Mouse (Mus musculus): ENCODE measurements around the gene Nt5c1a. TPM values are rescaled to one million over a fixed set of nuclear protein-coding genes. Genes with fewer than 3 reads are reported as not detected.
A peak's percentile ranks its signal among the peaks of the same experiment; 100 is the strongest.

Nt5c1a gene
- total and polyA plus RNA-seq, 2 experiments from 2014 or later: 0.33 to 3.4 TPM

- Histone ChIP-seq H3K4me3 (ENCODE audit: low read depth, low read length) (no peak overlapping the region), H3K4me1 (ENCODE audit: insufficient read depth) (0 out of 2 replicates have a peak, but pooled peaks cover 7% of the 10 kb centered on the region), H3K9ac (no peak overlapping the region), H3K27me3 (ENCODE audit: insufficient read depth, low read length) (no peaks in the 10 kb centered on the region), H3K4me2 (ENCODE audit: low read depth) (no peak overlapping the region), H3K36me3 (ENCODE audit: insufficient read depth) (no peaks in the 10 kb centered on the region), H3K9me3 (ENCODE audit: low read length) (no peaks in the 10 kb centered on the region), H3K27ac (ENCODE audit: low read depth, low read length) (no peak overlapping the region)
- no peak for ATAC-seq
- no peak for TF ChIP-seq CTCF (IDR thresholded peaks at IDR 0.05; ENCODE audit: low read depth)
- DNase-seq: no peak
- 67% methylated on average over 5 of the region's 5 CpGs for WGBS
Observed at GRCm38 (mm10) chr4:123211453-123211852, 10.1 kb downstream of the Nt5c1a start.

GRCm38 (mm10) chr4:123212330-123212729, 11.0 kb downstream of the Nt5c1a start:
- DNase-seq (peak; percentile 41), ATAC-seq (peak; percentile 51)
- 18% methylated on average over 2 of the region's 2 CpGs for WGBS
- H3K27ac ChIP-seq (ENCODE audit: low read depth, low read length): peak overlapping the region; percentile 16; the same call in 1 of the 2 replicates
- no peak for TF ChIP-seq CTCF (IDR thresholded peaks at IDR 0.05; ENCODE audit: low read depth)
- H3K4me2 ChIP-seq (ENCODE audit: low read depth): no peak overlapping the region
- no peak overlapping the region for H3K9ac ChIP-seq
- H3K9me3 ChIP-seq (ENCODE audit: low read length): no peaks in the 10 kb centered on the region
- no peak overlapping the region for H3K4me3 ChIP-seq (ENCODE audit: low read depth, low read length)
- H3K27me3 ChIP-seq (ENCODE audit: insufficient read depth, low read length): no peaks in the 10 kb centered on the region
- no peaks in the 10 kb centered on the region for H3K36me3 ChIP-seq (ENCODE audit: insufficient read depth)
- H3K4me1 ChIP-seq (ENCODE audit: insufficient read depth): 0 out of 2 replicates have a peak, but pooled peaks cover 7% of the 10 kb centered on the region

GRCm38 (mm10) chr4:123213975-123214374, 12.7 kb downstream of the Nt5c1a start:
- DNase-seq (no peak), ATAC-seq (no peak)
- H3K4me2 ChIP-seq (ENCODE audit: low read depth): no peak overlapping the region
- no peaks in the 10 kb centered on the region for H3K36me3 ChIP-seq (ENCODE audit: insufficient read depth)
- no peaks in the 10 kb centered on the region for H3K27me3 ChIP-seq (ENCODE audit: insufficient read depth, low read length)
- no peak for TF ChIP-seq CTCF (IDR thresholded peaks at IDR 0.05; ENCODE audit: low read depth)
- WGBS: 93% methylated on average over 9 of the region's 9 CpGs
- H3K27ac ChIP-seq (ENCODE audit: low read depth, low read length): no peak overlapping the region
- no peak overlapping the region for H3K4me3 ChIP-seq (ENCODE audit: low read depth, low read length)
- H3K9ac ChIP-seq: no peak overlapping the region
- no peaks in the 10 kb centered on the region for H3K9me3 ChIP-seq (ENCODE audit: low read length)
- H3K4me1 ChIP-seq (ENCODE audit: insufficient read depth): 0 out of 2 replicates have a peak, but pooled peaks cover 7% of the 10 kb centered on the region

GRCm38 (mm10) chr4:123215367-123215766, 14.1 kb downstream of the Nt5c1a start:
- DNase-seq: peak; percentile 44
- 68% methylated on average over 1 of the region's 1 CpGs for WGBS
- H3K27ac ChIP-seq (ENCODE audit: low read depth, low read length): peak overlapping the region; percentile 50

GRCm38 (mm10) chr4:123216782-123217181, 15.5 kb downstream of the Nt5c1a start:
- TF ChIP-seq CTCF (IDR thresholded peaks at IDR 0.05; ENCODE audit: low read depth): peak; percentile 83
- no peak overlapping the region for H3K27ac ChIP-seq (ENCODE audit: low read depth, low read length)
- 17% methylated on average over 1 of the region's 1 CpGs for WGBS
- H3K27me3 ChIP-seq (ENCODE audit: insufficient read depth, low read length): no peaks in the 10 kb centered on the region
- ATAC-seq (no peak), DNase-seq (peak; percentile 51)
- H3K4me3 ChIP-seq (ENCODE audit: low read depth, low read length): no peak overlapping the region
- H3K36me3 ChIP-seq (ENCODE audit: insufficient read depth): no peaks in the 10 kb centered on the region
- 0 out of 2 replicates have a peak, but pooled peaks cover 7% of the 10 kb centered on the region for H3K4me1 ChIP-seq (ENCODE audit: insufficient read depth)
- no peaks in the 10 kb centered on the region for H3K9me3 ChIP-seq (ENCODE audit: low read length)
- H3K4me2 ChIP-seq (ENCODE audit: low read depth): no peak overlapping the region
- no peak overlapping the region for H3K9ac ChIP-seq

More at GRCm38 (mm10) chr4:123215367-123215766, 14.1 kb downstream of the Nt5c1a start:
- Histone ChIP-seq H3K4me1 (ENCODE audit: insufficient read depth) (0 out of 2 replicates have a peak, but pooled peaks cover 7% of the 10 kb centered on the region), H3K27me3 (ENCODE audit: insufficient read depth, low read length) (no peaks in the 10 kb centered on the region), H3K36me3 (ENCODE audit: insufficient read depth) (no peaks in the 10 kb centered on the region), H3K9ac (no peak overlapping the region), H3K9me3 (ENCODE audit: low read length) (no peaks in the 10 kb centered on the region), H3K4me2 (ENCODE audit: low read depth) (no peak overlapping the region), H3K4me3 (ENCODE audit: low read depth, low read length) (no peak overlapping the region)
- ATAC-seq: peak; percentile 83
- no peak for TF ChIP-seq CTCF (IDR thresholded peaks at IDR 0.05; ENCODE audit: low read depth)

GRCm38 (mm10) chr4:123219720-123220357, 18.5 kb downstream of the Nt5c1a start:
- DNase-seq (peak; percentile 79), ATAC-seq (peak; percentile 85)
- no peaks in the 10 kb centered on the region for H3K36me3 ChIP-seq (ENCODE audit: insufficient read depth)
- peak; percentile 98 for TF ChIP-seq CTCF (IDR thresholded peaks at IDR 0.05; ENCODE audit: low read depth)
- no peak overlapping the region for H3K4me2 ChIP-seq (ENCODE audit: low read depth)
- no peaks in the 10 kb centered on the region for H3K27me3 ChIP-seq (ENCODE audit: insufficient read depth, low read length)
- H3K9ac ChIP-seq: no peak overlapping the region
- H3K4me3 ChIP-seq (ENCODE audit: low read depth, low read length): no peak overlapping the region
- no peaks in the 10 kb centered on the region for H3K9me3 ChIP-seq (ENCODE audit: low read length)
- no peak overlapping the region for H3K27ac ChIP-seq (ENCODE audit: low read depth, low read length)
- 0 out of 2 replicates have a peak, but pooled peaks cover 5% of the 10 kb centered on the region for H3K4me1 ChIP-seq (ENCODE audit: insufficient read depth)
- 68% methylated on average over 15 of the region's 15 CpGs for WGBS

GRCm38 (mm10) chr4:123220637-123221036, 19.3 kb downstream of the Nt5c1a start:
- WGBS: 85% methylated on average over 4 of the region's 4 CpGs

More at GRCm38 (mm10) chr4:123220637-123221036, 19.3 kb downstream of the Nt5c1a start:
- Histone ChIP-seq H3K27ac (ENCODE audit: low read depth, low read length) (no peak overlapping the region), H3K4me3 (ENCODE audit: low read depth, low read length) (no peak overlapping the region), H3K4me1 (ENCODE audit: insufficient read depth) (no peaks in the 10 kb centered on the region), H3K36me3 (ENCODE audit: insufficient read depth) (no peaks in the 10 kb centered on the region), H3K9ac (no peak overlapping the region), H3K4me2 (ENCODE audit: low read depth) (no peak overlapping the region), H3K27me3 (ENCODE audit: insufficient read depth, low read length) (no peaks in the 10 kb centered on the region), H3K9me3 (ENCODE audit: low read length) (no peaks in the 10 kb centered on the region)
- no peak for ATAC-seq
- no peak for TF ChIP-seq CTCF (IDR thresholded peaks at IDR 0.05; ENCODE audit: low read depth)
- no peak for DNase-seq

Data from forebrain, postnatal 0 days (tissue).